Mouse (Mus musculus): ENCODE data around the gene Pla2g4d. TPM values are rescaled to one million over a fixed set of nuclear protein-coding genes. Genes with fewer than 3 reads are reported as not detected.

The Pla2g4d gene
- polyA plus RNA-seq, 1 experiment from 2014 or later, result not detected

Other genes starting within 250 kb of the Pla2g4d start
- 50.0 and 50.1 TPM in 2 replicates for gene Ehd4, start 134.6 kb downstream of the Pla2g4d start, polyA plus RNA-seq (2015; fragmentation: Nextera tagmentation; extraction: Ambion mirVana)
- 0.06 and 0.09 TPM in 2 replicates for gene Pla2g4e, start 43.9 kb downstream of the Pla2g4d start, polyA plus RNA-seq (2015; fragmentation: Nextera tagmentation; extraction: Ambion mirVana)
- 0.24 and 0.29 TPM in 2 replicates for gene Pla2g4f, start 25.0 kb upstream of the Pla2g4d start, polyA plus RNA-seq (2015; fragmentation: Nextera tagmentation; extraction: Ambion mirVana)
- 18.2 and 18.4 TPM in 2 replicates for gene Vps39, start 63.9 kb upstream of the Pla2g4d start, polyA plus RNA-seq (2015; fragmentation: Nextera tagmentation; extraction: Ambion mirVana)
- 7.3 and 8.5 TPM in 2 replicates for gene Ganc, start 114.7 kb upstream of the Pla2g4d start, polyA plus RNA-seq (2015; fragmentation: Nextera tagmentation; extraction: Ambion mirVana)
- 10.6 and 11.3 TPM in 2 replicates for gene Tmem87a, start 114.9 kb upstream of the Pla2g4d start, polyA plus RNA-seq (2015; fragmentation: Nextera tagmentation; extraction: Ambion mirVana)
- 0.89 and 1.0 TPM in 2 replicates for gene Capn3, start 166.8 kb upstream of the Pla2g4d start, polyA plus RNA-seq (2015; fragmentation: Nextera tagmentation; extraction: Ambion mirVana)

Measured in intestine, embryonic 15.5 days (tissue).